Mouse (Mus musculus): Measurements from ENCODE around the gene Rab11a. TPM values are rescaled to one million over a fixed set of nuclear protein-coding genes. Genes with fewer than 3 reads are reported as not detected.
"Not testable (repeated sequence)": the region's sequence is repeated elsewhere in the genome, so short reads cannot be mapped to it uniquely, and the experiment has no call there.

The Rab11a gene
- polyA plus RNA-seq, 1 experiment from 2014 or later = 237 TPM

GRCm38 (mm10) chr9:64736076-64736638 is 1.4 kb downstream of the Rab11a start:
- no peaks in the 10 kb centered on the region for H3K27me3 ChIP-seq (ENCODE audit: poor library complexity, severe bottlenecking)
- 18% methylated on average over 9 of the region's 9 CpGs for WGBS
- H3K36me3 ChIP-seq (replicated peaks) = 0 out of 2 replicates have a peak, but pooled peaks cover 3% of the 10 kb centered on the region
- peak overlapping the region; percentile 92 for H3K27ac ChIP-seq
- no peaks in the 10 kb centered on the region for H3K9me3 ChIP-seq
- peak overlapping the region; percentile 94 for H3K4me3 ChIP-seq
- DNase-seq (ENCODE audit: extremely low spot score, low spot score) = no peak
- H3K4me1 ChIP-seq = peaks cover 9% of the 10 kb centered on the region

- H3K4me3 ChIP-seq; H3K4me1 ChIP-seq; H3K27me3 ChIP-seq (ENCODE audit: poor library complexity, severe bottlenecking); H3K9me3 ChIP-seq; H3K36me3 ChIP-seq (replicated peaks); DNase-seq (ENCODE audit: extremely low spot score, low spot score); H3K27ac ChIP-seq: not testable (repeated sequence)
- 95% methylated on average over 7 of the region's 7 CpGs for WGBS
Observed at GRCm38 (mm10) chr9:64734992-64735391, 2.6 kb downstream of the Rab11a start.

GRCm38 (mm10) chr9:64734166-64734565 is 3.4 kb downstream of the Rab11a start:
- Histone ChIP-seq H3K27ac (no peak overlapping the region), H3K36me3 (replicated peaks) (0 out of 2 replicates have a peak, but pooled peaks cover 3% of the 10 kb centered on the region), H3K27me3 (ENCODE audit: poor library complexity, severe bottlenecking) (no peaks in the 10 kb centered on the region), H3K9me3 (no peaks in the 10 kb centered on the region), H3K4me3 (no peak overlapping the region), H3K4me1 (peaks cover 9% of the 10 kb centered on the region)
- DNase-seq (ENCODE audit: extremely low spot score, low spot score) = no peak
- WGBS = 84% methylated on average over 6 of the region's 6 CpGs

GRCm38 (mm10) chr9:64731029-64731560 is 6.5 kb downstream of the Rab11a start:
- Histone ChIP-seq H3K27ac (no peak overlapping the region), H3K4me3 (no peak overlapping the region), H3K4me1 (peaks cover 5% of the 10 kb centered on the region), H3K27me3 (ENCODE audit: poor library complexity, severe bottlenecking) (no peaks in the 10 kb centered on the region), H3K36me3 (replicated peaks) (peaks cover 22% of the 10 kb centered on the region), H3K9me3 (no peaks in the 10 kb centered on the region)
- DNase-seq (ENCODE audit: extremely low spot score, low spot score) = no peak
- WGBS = 90% methylated on average over 3 of the region's 3 CpGs

GRCm38 (mm10) chr9:64726454-64726853 is 11.1 kb downstream of the Rab11a start:
- DNase-seq (ENCODE audit: extremely low spot score, low spot score) = no peak
- 96% methylated on average over 5 of the region's 5 CpGs for whole genome bisulfite sequencing

GRCm38 (mm10) chr9:64719526-64720163 is 17.9 kb downstream of the Rab11a start:
- peaks cover 42% of the 10 kb centered on the region for H3K36me3 ChIP-seq (replicated peaks)
- 86% methylated on average over 5 of the region's 5 CpGs for WGBS

More at GRCm38 (mm10) chr9:64726454-64726853, 11.1 kb downstream of the Rab11a start:
- Histone ChIP-seq H3K36me3 (replicated peaks) (peaks cover 56% of the 10 kb centered on the region), H3K9me3 (no peaks in the 10 kb centered on the region), H3K27ac (no peak overlapping the region), H3K4me1 (no peaks in the 10 kb centered on the region), H3K27me3 (ENCODE audit: poor library complexity, severe bottlenecking) (no peaks in the 10 kb centered on the region), H3K4me3 (no peak overlapping the region)

GRCm38 (mm10) chr9:64710291-64710690 is 27.3 kb downstream of the Rab11a start:
- H3K27me3 ChIP-seq (ENCODE audit: poor library complexity, severe bottlenecking); H3K4me1 ChIP-seq; H3K9me3 ChIP-seq; DNase-seq (ENCODE audit: extremely low spot score, low spot score); H3K4me3 ChIP-seq; H3K27ac ChIP-seq: not testable (repeated sequence)
- H3K36me3 ChIP-seq (replicated peaks) = peaks cover 36% of the 10 kb centered on the region
- WGBS = 88% methylated on average over 5 of the region's 5 CpGs

More at GRCm38 (mm10) chr9:64719526-64720163, 17.9 kb downstream of the Rab11a start:
- Histone ChIP-seq H3K4me1 (no peaks in the 10 kb centered on the region), H3K27ac (no peak overlapping the region), H3K4me3 (no peak overlapping the region), H3K9me3 (no peaks in the 10 kb centered on the region), H3K27me3 (ENCODE audit: poor library complexity, severe bottlenecking) (no peaks in the 10 kb centered on the region)
- no peak for DNase-seq (ENCODE audit: extremely low spot score, low spot score)

GRCm38 (mm10) chr9:64704073-64704840 is 33.3 kb downstream of the Rab11a start:
- Histone ChIP-seq H3K27ac (no peak overlapping the region), H3K4me3 (no peak overlapping the region), H3K27me3 (ENCODE audit: poor library complexity, severe bottlenecking) (no peaks in the 10 kb centered on the region), H3K9me3 (no peaks in the 10 kb centered on the region), H3K4me1 (no peaks in the 10 kb centered on the region), H3K36me3 (replicated peaks) (peaks cover 29% of the 10 kb centered on the region)
- WGBS = 93% methylated on average over 5 of the region's 5 CpGs
- no peak for DNase-seq (ENCODE audit: extremely low spot score, low spot score)

GRCm38 (mm10) chr9:64703420-64703965 is 34.1 kb downstream of the Rab11a start:
- H3K36me3 ChIP-seq (replicated peaks) = peaks cover 26% of the 10 kb centered on the region
- no peaks in the 10 kb centered on the region for H3K9me3 ChIP-seq
- no peak overlapping the region for H3K27ac ChIP-seq
- H3K4me1 ChIP-seq = no peaks in the 10 kb centered on the region
- H3K27me3 ChIP-seq (ENCODE audit: poor library complexity, severe bottlenecking) = no peaks in the 10 kb centered on the region
- no peak for DNase-seq (ENCODE audit: extremely low spot score, low spot score)
- no peak overlapping the region for H3K4me3 ChIP-seq

GRCm38 (mm10) chr9:64702937-64703336 is 34.6 kb downstream of the Rab11a start:
- DNase-seq (ENCODE audit: extremely low spot score, low spot score) = no peak
- H3K27me3 ChIP-seq (ENCODE audit: poor library complexity, severe bottlenecking) = no peaks in the 10 kb centered on the region
- WGBS = 83% methylated on average over 2 of the region's 2 CpGs
- no peaks in the 10 kb centered on the region for H3K4me1 ChIP-seq
- H3K27ac ChIP-seq = no peak overlapping the region
- no peak overlapping the region for H3K4me3 ChIP-seq
- no peaks in the 10 kb centered on the region for H3K9me3 ChIP-seq
- H3K36me3 ChIP-seq (replicated peaks) = peaks cover 20% of the 10 kb centered on the region

GRCm38 (mm10) chr9:64702391-64702790 is 35.2 kb downstream of the Rab11a start:
- no peak overlapping the region for H3K27ac ChIP-seq
- no peaks in the 10 kb centered on the region for H3K9me3 ChIP-seq
- H3K27me3 ChIP-seq (ENCODE audit: poor library complexity, severe bottlenecking) = no peaks in the 10 kb centered on the region
- no peaks in the 10 kb centered on the region for H3K4me1 ChIP-seq
- H3K4me3 ChIP-seq = no peak overlapping the region
- peaks cover 15% of the 10 kb centered on the region; the same call in 1 of the 2 replicates for H3K36me3 ChIP-seq (replicated peaks)
- no peak for DNase-seq (ENCODE audit: extremely low spot score, low spot score)

GRCm38 (mm10) chr9:64701651-64702050 is 35.9 kb downstream of the Rab11a start:
- Histone ChIP-seq H3K27ac (no peak overlapping the region), H3K4me3 (no peak overlapping the region), H3K27me3 (ENCODE audit: poor library complexity, severe bottlenecking) (no peaks in the 10 kb centered on the region), H3K36me3 (replicated peaks) (peaks cover 14% of the 10 kb centered on the region; the same call in 1 of the 2 replicates), H3K4me1 (no peaks in the 10 kb centered on the region), H3K9me3 (no peaks in the 10 kb centered on the region)
- 91% methylated on average over 1 of the region's 1 CpGs for WGBS
- DNase-seq (ENCODE audit: extremely low spot score, low spot score) = no peak
